Mouse (Mus musculus) liver, embryonic 12.5 days (tissue): ENCODE measurements around the gene Prdm5. TPM values are rescaled to one million over a fixed set of nuclear protein-coding genes. Genes with fewer than 3 reads are reported as not detected.

Source experiments
- ATAC-seq: fragments of 200-750 bp; cut with Nextera tagmentation; 2 replicates; pipeline ENCODE4 v1.8.0; 2017; ENCODE audit warnings: moderate number of reproducible peaks, mild to moderate bottlenecking, moderate library complexity
- H3K27ac ChIP-seq: fragments of 300-500 bp; sonication (generic); 2 replicates; pipeline ENCODE4 v1.5.1; 2016; ENCODE audit warnings: mild to moderate bottlenecking
- H3K27me3 ChIP-seq: fragments of 300-500 bp; sonication (generic); replicated peaks from 2 replicates; pipeline ENCODE4 v1.6.1; 2016; ENCODE audit warnings: mild to moderate bottlenecking, moderate library complexity
- H3K36me3 ChIP-seq: fragments of 300-500 bp; sonication (generic); 2 replicates; pipeline ENCODE4 v1.6.1; 2016; ENCODE audit warnings: mild to moderate bottlenecking, moderate library complexity
- H3K4me1 ChIP-seq: fragments of 300-500 bp; sonication (generic); 2 replicates; pipeline ENCODE4 v1.6.1; 2016
- H3K4me2 ChIP-seq: fragments of 300-500 bp; sonication (generic); 2 replicates; pipeline ENCODE4 v1.6.1; 2016; ENCODE audit warnings: mild to moderate bottlenecking, moderate library complexity
- H3K4me3 ChIP-seq: fragments of 300-500 bp; sonication (generic); 2 replicates; pipeline ENCODE4 v1.5.1; 2016; ENCODE audit warnings: mild to moderate bottlenecking, moderate library complexity
- H3K9ac ChIP-seq: fragments of 300-500 bp; sonication (generic); 2 replicates; pipeline ENCODE4 v1.6.1; 2016; ENCODE audit warnings: mild to moderate bottlenecking, moderate library complexity
- H3K9me3 ChIP-seq: fragments of 300-500 bp; sonication (generic); replicated peaks from 2 replicates; pipeline ENCODE4 v1.6.1; 2016; ENCODE audit warnings: mild to moderate bottlenecking, moderate library complexity
- WGBS: fragments of 180-500 bp; shearing (Covaris S2); methylation state at CpG from one replicate; pipeline ENCODE4 v1.1.7; 2016; ENCODE audit not compliant: insufficient replicate concordance; 5-methylcytosine and 5-hydroxymethylcytosine counted together
- polyA plus RNA-seq: library from polyadenylated mRNA; unstranded; fragments of >200 nt; fragmentation: Nextera tagmentation; extraction: Ambion mirVana; gene quantifications from 2 replicates; pipeline ENCODE4 v1.2.1, GENCODE M21; 2016

The Prdm5 gene
- polyA plus RNA-seq, 1 experiment from 2014 or later: 5.5 TPM

- H3K4me3 ChIP-seq: no peak within 1 kb of the TSS
- no peak within 1 kb of the TSS for H3K4me2 ChIP-seq
- H3K9ac ChIP-seq: no peak within 1 kb of the TSS
- H3K36me3 ChIP-seq: no peaks in the 10 kb centered on the region
- WGBS: 85% methylated on average over 10 of the region's 10 CpGs
- H3K9me3 ChIP-seq: no peaks in the 10 kb centered on the region
- no peak for ATAC-seq
- H3K4me1 ChIP-seq: no peaks in the 10 kb centered on the region
- no peaks in the 10 kb centered on the region for H3K27me3 ChIP-seq
- no peak within 1 kb of the TSS for H3K27ac ChIP-seq
These were observed 173.5 kb downstream of the Prdm5 start, which contains the start of gene 4930544G11Rik for GRCm38 (mm10) chr6:65952309-65952708. Gene 4930544G11Rik, plus strand, starts transcription at chr6:65952609.

- no peaks in the 10 kb centered on the region for H3K36me3 ChIP-seq
- H3K4me2 ChIP-seq: no peak overlapping the region
- H3K9me3 ChIP-seq: no peaks in the 10 kb centered on the region
- H3K27me3 ChIP-seq: no peaks in the 10 kb centered on the region
- H3K27ac ChIP-seq: no peak overlapping the region
- no peak overlapping the region for H3K9ac ChIP-seq
- 62% methylated on average over 6 of the region's 6 CpGs for WGBS
- no peak overlapping the region for H3K4me3 ChIP-seq
- no peaks in the 10 kb centered on the region for H3K4me1 ChIP-seq
- ATAC-seq: no peak
These were observed 190.8 kb downstream of the Prdm5 start for GRCm38 (mm10) chr6:65969386-65970111.

GRCm38 (mm10) chr6:65970410-65970809 is 191.6 kb downstream of the Prdm5 start:
- H3K36me3 ChIP-seq: no peaks in the 10 kb centered on the region
- ATAC-seq: no peak
- H3K9me3 ChIP-seq: no peaks in the 10 kb centered on the region
- H3K4me2 ChIP-seq: no peak overlapping the region
- H3K4me1 ChIP-seq: no peaks in the 10 kb centered on the region
- no peak overlapping the region for H3K4me3 ChIP-seq
- no peaks in the 10 kb centered on the region for H3K27me3 ChIP-seq
- H3K27ac ChIP-seq: no peak overlapping the region
- no peak overlapping the region for H3K9ac ChIP-seq
- WGBS: 84% methylated on average over 9 of the region's 9 CpGs

Other genes with a start within 250 kb of the Prdm5 start
- 0.08 and 0.17 TPM in 2 replicates for gene Ndnf, start 107.4 kb upstream of the Prdm5 start, polyA plus RNA-seq
- not detected in 2 replicates for gene 4930544G11Rik, start 173.6 kb downstream of the Prdm5 start, polyA plus RNA-seq